Mouse (Mus musculus) thymus, adult 2 months (tissue): ENCODE results near the gene Rab40c.

Experiments used
- CTCF ChIP-seq: fragments of 200-500 bp; IDR thresholded peaks from 2 replicates; pipeline ENCODE4 v1.5.1; 2012; ENCODE audit warnings: mild to moderate bottlenecking, control low read depth, low read length, moderate library complexity, borderline replicate concordance; ENCODE audit not compliant: control insufficient read depth, poor library complexity, insufficient read depth; ENCODE audit errors: extremely low read depth
- POLR2A ChIP-seq: fragments of 200-500 bp; IDR thresholded peaks from 2 replicates; pipeline ENCODE4 v1.6.1; 2012; ENCODE audit warnings: mild to moderate bottlenecking, low read length, control low read depth, moderate library complexity; ENCODE audit not compliant: control insufficient read depth, poor library complexity, insufficient read depth; ENCODE audit errors: extremely low read depth

GRCm38 (mm10) chr17:25916931-25917647 is 2.4 kb downstream of the Rab40c start:
- TF ChIP-seq POLR2A = no peak
- TF ChIP-seq CTCF = no peak
